8 mouse cellular contexts compared by ENCODE assay signal in genomic region chr14:33447027-33447569, GRCm38 (mm10). TPM values are rescaled to one million over a fixed set of nuclear protein-coding genes. Genes with fewer than 3 reads are reported as not detected.
DNase-seq lines count a peak whose midpoint lies in the region; ATAC-seq and TF ChIP-seq lines count a peak whose summit lies in the region.

Mapk8 (minus strand) TSS chr14:33447158.

- peaks cover 4% of the 10 kb centered on the region; the same call in 1 of the 2 replicates for H3K4me1 ChIP-seq in brown adipose tissue, adult 24 weeks (ENCODE audit: control insufficient read depth, insufficient read depth, insufficient read length, low read length)
- peaks cover 15% of the 10 kb centered on the region for H3K4me1 ChIP-seq in heart, embryonic 15.5 days (replicated peaks)
- peaks cover 3 to 10% of the 10 kb centered on the region in 2 experiments; a peak in 3 of 4 replicates for H3K4me1 ChIP-seq in liver, embryonic 14.5 days (replicated peaks; ENCODE audit: control insufficient read depth in 2 of 2, insufficient read depth in 2 of 2, low read length in 1 of 2)
- H3K4me1 ChIP-seq in neural tube, embryonic 11.5 days (ENCODE audit: control insufficient read depth, insufficient read depth, low read length): peaks cover 3% of the 10 kb centered on the region; the same call in 1 of the 2 replicates
- H3K4me1 ChIP-seq in stomach, postnatal 0 days (replicated peaks; ENCODE audit: control insufficient read depth, insufficient read depth): no peaks in the 10 kb centered on the region

- no peaks in the 10 kb centered on the region for H3K9me3 ChIP-seq in heart, embryonic 15.5 days (replicated peaks)
- H3K9me3 ChIP-seq in liver, embryonic 14.5 days (ENCODE audit: control insufficient read depth, low read length): no peaks in the 10 kb centered on the region
- no peaks in the 10 kb centered on the region for H3K9me3 ChIP-seq in neural tube, embryonic 11.5 days (ENCODE audit: control insufficient read depth, low read length)
- H3K9me3 ChIP-seq in stomach, postnatal 0 days (ENCODE audit: control insufficient read depth, low read length): no peaks in the 10 kb centered on the region

- TF ChIP-seq CTCF in liver, embryonic 14.5 days (IDR thresholded peaks at IDR 0.05; ENCODE audit: low read depth): peak; percentile 31; the same call in 1 of the 2 replicates
- TF ChIP-seq CTCF in stomach, postnatal 0 days (IDR thresholded peaks at IDR 0.05; ENCODE audit: low read depth): peak; percentile 52

- H3K27ac ChIP-seq in brown adipose tissue, adult 24 weeks (replicated peaks; ENCODE audit: low read depth, low read length): peak within 1 kb of the TSS; percentile 23; the same call in 1 of the 2 replicates
- H3K27ac ChIP-seq in heart, embryonic 15.5 days: peak within 1 kb of the TSS; percentile 92
- peak within 1 kb of the TSS; percentile 18; the same call in 1 of the 2 replicates for H3K27ac ChIP-seq in liver, embryonic 14.5 days
- H3K27ac ChIP-seq in neural tube, embryonic 11.5 days (ENCODE audit: low read depth, low read length): peak within 1 kb of the TSS; percentile 96
- H3K27ac ChIP-seq in stomach, postnatal 0 days (replicated peaks): peak within 1 kb of the TSS; percentile 93

- WGBS in heart, embryonic 15.5 days: under 1% methylated on average over 68 of the region's 70 CpGs
- under 1% methylated on average over 70 of the region's 70 CpGs for WGBS in liver, embryonic 14.5 days (ENCODE audit: insufficient replicate concordance)
- 0% methylated on average over 68 of the region's 70 CpGs for WGBS in neural tube, embryonic 11.5 days
- WGBS in stomach, postnatal 0 days: under 1% methylated on average over 52 of the region's 70 CpGs

- H3K9ac ChIP-seq in heart, embryonic 15.5 days: peak within 1 kb of the TSS; percentile 95
- H3K9ac ChIP-seq in liver, embryonic 14.5 days (replicated peaks): peak within 1 kb of the TSS; percentile 88
- peak within 1 kb of the TSS; percentile 78 for H3K9ac ChIP-seq in neural tube, embryonic 11.5 days (ENCODE audit: low read length)
- peak within 1 kb of the TSS; percentile 86 for H3K9ac ChIP-seq in stomach, postnatal 0 days (ENCODE audit: low read length)

- H3K4me3 ChIP-seq in brown adipose tissue, adult 24 weeks (ENCODE audit: insufficient read depth, low read depth, low read length): peak within 1 kb of the TSS; percentile 95
- H3K4me3 ChIP-seq in heart, embryonic 15.5 days: peak within 1 kb of the TSS; percentile 95
- H3K4me3 ChIP-seq in liver, embryonic 14.5 days (ENCODE audit: insufficient read depth in 1 of 2, low read depth in 2 of 2, low read length in 2 of 2): peak within 1 kb of the TSS; percentile 82 to 89
- H3K4me3 ChIP-seq in neural tube, embryonic 11.5 days (ENCODE audit: low read depth, low read length): peak within 1 kb of the TSS; percentile 92
- peak within 1 kb of the TSS; percentile 93 for H3K4me3 ChIP-seq in stomach, postnatal 0 days (ENCODE audit: low read depth, low read length)

- H3K36me3 ChIP-seq in heart, embryonic 15.5 days: no peaks in the 10 kb centered on the region
- H3K36me3 ChIP-seq in liver, embryonic 14.5 days (replicated peaks; ENCODE audit: control insufficient read depth, insufficient read depth, low read depth): no peaks in the 10 kb centered on the region
- H3K36me3 ChIP-seq in neural tube, embryonic 11.5 days (ENCODE audit: control insufficient read depth, insufficient read depth, low read length): no peaks in the 10 kb centered on the region
- H3K36me3 ChIP-seq in stomach, postnatal 0 days (ENCODE audit: control insufficient read depth, insufficient read depth, low read length): no peaks in the 10 kb centered on the region

- peak; percentile 98 for ATAC-seq in heart, embryonic 15.5 days (replicated peaks; ENCODE audit: insufficient number of reproducible peaks, insufficient read depth, low FRiP score, low read depth)
- peak; percentile 98 for ATAC-seq in liver, embryonic 14.5 days (ENCODE audit: insufficient read depth)
- ATAC-seq in neural tube, embryonic 11.5 days (ENCODE audit: insufficient read depth, low FRiP score, low TSS enrichment): peak; percentile 97
- ATAC-seq in stomach, postnatal 0 days (ENCODE audit: low FRiP score, low TSS enrichment): peak; percentile 98

- H3K27me3 ChIP-seq in heart, embryonic 15.5 days: peaks cover 4% of the 10 kb centered on the region; the same call in 1 of the 2 replicates
- H3K27me3 ChIP-seq in liver, embryonic 14.5 days (ENCODE audit: control insufficient read depth, insufficient read depth, low read length): no peaks in the 10 kb centered on the region
- H3K27me3 ChIP-seq in neural tube, embryonic 11.5 days (ENCODE audit: control insufficient read depth, insufficient read depth, low read length): 0 out of 2 replicates have a peak, but pooled peaks cover 3% of the 10 kb centered on the region
- H3K27me3 ChIP-seq in stomach, postnatal 0 days (ENCODE audit: control insufficient read depth, insufficient read depth, low read length): no peaks in the 10 kb centered on the region

- DNase-seq in CD4-positive, CD25-positive, alpha-beta regulatory T cell, adult 2 months (ENCODE audit: low read depth, low spot score): peak; percentile 99
- DNase-seq in fibroblast of lung, adult 2 months (ENCODE audit: low read depth): peak; percentile 66
- DNase-seq in kidney, postnatal 25 days: peak; percentile 98
- peak; percentile 81 to 86 (median 83) for DNase-seq in liver, embryonic 14.5 days (ENCODE audit: low read depth in 3 of 3, low spot score in 3 of 3)
- peak; percentile 98 for DNase-seq in neural tube, embryonic 11.5 days (ENCODE audit: low spot score)
- peak; percentile 99 for DNase-seq in stomach, postnatal 0 days (ENCODE audit: low spot score)

- no peak for TF ChIP-seq EP300 in liver, embryonic 14.5 days (IDR thresholded peaks at IDR 0.05; ENCODE audit: low read depth)
- TF ChIP-seq EP300 in stomach, postnatal 0 days (optimal IDR thresholded peaks at IDR 0.05): no peak

- peak within 1 kb of the TSS; percentile 61 for H3K4me2 ChIP-seq in heart, embryonic 15.5 days
- peak within 1 kb of the TSS; percentile 80 for H3K4me2 ChIP-seq in liver, embryonic 14.5 days (ENCODE audit: low read depth)
- peak within 1 kb of the TSS; percentile 64 for H3K4me2 ChIP-seq in neural tube, embryonic 11.5 days (ENCODE audit: low read depth)
- peak within 1 kb of the TSS; percentile 76 for H3K4me2 ChIP-seq in stomach, postnatal 0 days (replicated peaks; ENCODE audit: low read depth)

RNA-seq across cellular contexts. Expression of gene Mapk8, which starts in this region (rescaled TPM):
- polyA plus RNA-seq in brown adipose tissue, adult 24 weeks (2012; ENCODE audit: insufficient read depth, insufficient read length, missing spikeins): 11.9 and 12.7 TPM in 2 replicates
- 9.7 and 12.0 TPM in 2 replicates for polyA plus RNA-seq in heart, embryonic 15.5 days (2015; fragmentation: Nextera tagmentation; extraction: Ambion mirVana)
- 6.5 and 9.1 TPM in 2 replicates for polyA plus RNA-seq in liver, embryonic 14.5 days (2012; rRNA removed)
- 2.9 and 4.3 TPM in 2 replicates for polyA plus RNA-seq in liver, embryonic 14.5 days (2014; fragmentation: Nextera tagmentation; extraction: Ambion mirVana)
- polyA plus RNA-seq in neural tube, embryonic 11.5 days (2014; fragmentation: Nextera tagmentation; extraction: Ambion mirVana): 26.9 and 28.1 TPM in 2 replicates
- polyA plus RNA-seq in stomach, postnatal 0 days (2015; fragmentation: Nextera tagmentation; extraction: Ambion mirVana): 6.9 and 7.7 TPM in 2 replicates

Comparison
In these comparisons a context has a peak if more than half of its experiments do, and no peak if none do; other contexts are left out.
1. Peak in every context shown above with its lines: DNase-seq, ATAC-seq, H3K4me3 ChIP-seq and H3K27ac ChIP-seq.
2. H3K27ac ChIP-seq: peak in every context shown above with its lines; median percentile 96 in neural tube, embryonic 11.5 days; 93 in stomach, postnatal 0 days; 92 in heart, embryonic 15.5 days; 23 in brown adipose tissue, adult 24 weeks; 18 in liver, embryonic 14.5 days.